Mouse (Mus musculus) retina, embryonic 14.5 days (tissue): ENCODE measurements around the gene Upf2.
"Not testable (repeated sequence)": the region's sequence is repeated elsewhere in the genome, so short reads cannot be mapped to it uniquely, and the experiment has no call there.

Source experiments
- DNase-seq: peaks from one replicate; pipeline ENCODE4 v3.0.0-alpha.2; 2015; ENCODE audit warnings: low spot score

Gene Upf2

GRCm38 (mm10) chr2:6071598-6072440 is 120.5 kb downstream of the Upf2 start:
- DNase-seq = no peak

GRCm38 (mm10) chr2:6072685-6073260 is 121.5 kb downstream of the Upf2 start:
- DNase-seq = no peak

DNA sequence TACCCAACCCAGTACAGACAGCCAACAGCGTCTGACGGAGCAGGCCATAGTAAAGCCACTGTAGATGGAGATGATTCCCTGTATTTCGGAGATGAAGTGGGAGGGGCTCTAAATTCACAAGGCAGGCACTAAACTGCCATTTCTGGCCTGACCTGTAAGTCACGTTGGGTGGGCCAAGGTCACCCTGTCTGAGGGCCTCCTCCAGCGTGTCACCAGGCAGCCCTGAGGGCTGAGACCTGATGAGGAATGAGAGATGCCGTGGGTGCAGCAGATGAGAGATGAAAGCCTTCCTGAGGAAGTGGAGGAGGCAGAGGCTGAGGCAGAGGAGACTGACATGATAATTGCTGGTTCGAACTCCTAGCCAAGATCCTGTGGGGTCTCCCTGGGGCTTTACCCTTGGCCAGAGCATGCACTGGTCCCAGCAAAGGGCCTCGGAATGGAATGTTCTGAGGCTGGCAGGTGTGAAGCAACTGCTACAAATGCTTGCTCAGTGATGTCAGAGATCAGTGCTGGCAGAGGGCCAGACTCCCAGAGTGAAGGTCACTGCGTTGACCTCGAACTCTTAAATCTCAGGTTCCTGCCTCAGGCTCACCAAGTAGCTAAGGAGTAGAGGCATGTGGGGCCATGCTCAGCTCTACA is 123.7 kb downstream of the Upf2 start:
- no peak for DNase-seq

- no peak for DNase-seq
Measured at GRCm38 (mm10) chr2:6075530-6075896, 124.2 kb downstream of the Upf2 start.

DNA sequence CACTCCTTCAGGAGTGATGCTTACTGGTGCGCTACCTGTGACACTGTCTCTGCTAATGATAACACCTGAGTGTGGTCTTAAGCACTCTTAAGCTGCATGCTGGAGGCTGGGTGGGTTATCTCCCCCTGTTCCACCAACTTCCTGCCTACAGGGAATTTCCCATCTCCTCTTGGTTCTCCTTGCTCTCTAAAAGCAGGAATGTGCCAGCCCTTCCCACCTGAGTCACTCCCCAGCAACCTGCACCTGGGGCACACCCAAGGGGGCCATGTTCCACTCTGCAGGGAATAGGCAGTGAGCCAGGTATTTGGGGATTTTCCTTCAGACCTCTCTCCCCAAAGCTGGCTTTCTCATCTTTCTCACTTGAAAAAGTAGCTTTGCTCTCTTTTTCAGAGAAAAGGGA is 128.8 kb downstream of the Upf2 start:
- DNase-seq = no peak

- DNase-seq = no peak
Measured at GRCm38 (mm10) chr2:6081108-6081507, 129.8 kb downstream of the Upf2 start.

- DNase-seq = no peak
Measured at GRCm38 (mm10) chr2:6082615-6083014, 131.3 kb downstream of the Upf2 start.

DNA sequence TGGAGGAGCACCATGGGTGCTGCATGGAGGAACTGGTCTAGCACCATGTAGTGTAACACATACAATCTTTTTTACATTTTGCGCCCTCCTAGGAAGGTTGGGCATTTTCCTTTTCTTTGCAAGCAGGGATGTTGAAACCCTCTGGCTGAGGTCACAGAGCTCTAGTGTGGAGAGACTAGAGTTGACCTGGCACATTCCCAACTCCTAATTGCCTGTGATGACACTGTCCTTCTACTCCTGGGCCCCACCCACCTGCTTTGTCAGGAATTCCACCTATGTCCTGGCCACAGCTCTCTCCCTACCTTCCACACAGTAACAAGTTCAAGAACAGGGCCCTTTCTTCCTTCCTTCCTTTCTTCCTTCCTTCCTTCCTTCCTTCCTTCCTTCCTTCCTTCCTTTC is 132.4 kb downstream of the Upf2 start:
- DNase-seq = no peak

DNA sequence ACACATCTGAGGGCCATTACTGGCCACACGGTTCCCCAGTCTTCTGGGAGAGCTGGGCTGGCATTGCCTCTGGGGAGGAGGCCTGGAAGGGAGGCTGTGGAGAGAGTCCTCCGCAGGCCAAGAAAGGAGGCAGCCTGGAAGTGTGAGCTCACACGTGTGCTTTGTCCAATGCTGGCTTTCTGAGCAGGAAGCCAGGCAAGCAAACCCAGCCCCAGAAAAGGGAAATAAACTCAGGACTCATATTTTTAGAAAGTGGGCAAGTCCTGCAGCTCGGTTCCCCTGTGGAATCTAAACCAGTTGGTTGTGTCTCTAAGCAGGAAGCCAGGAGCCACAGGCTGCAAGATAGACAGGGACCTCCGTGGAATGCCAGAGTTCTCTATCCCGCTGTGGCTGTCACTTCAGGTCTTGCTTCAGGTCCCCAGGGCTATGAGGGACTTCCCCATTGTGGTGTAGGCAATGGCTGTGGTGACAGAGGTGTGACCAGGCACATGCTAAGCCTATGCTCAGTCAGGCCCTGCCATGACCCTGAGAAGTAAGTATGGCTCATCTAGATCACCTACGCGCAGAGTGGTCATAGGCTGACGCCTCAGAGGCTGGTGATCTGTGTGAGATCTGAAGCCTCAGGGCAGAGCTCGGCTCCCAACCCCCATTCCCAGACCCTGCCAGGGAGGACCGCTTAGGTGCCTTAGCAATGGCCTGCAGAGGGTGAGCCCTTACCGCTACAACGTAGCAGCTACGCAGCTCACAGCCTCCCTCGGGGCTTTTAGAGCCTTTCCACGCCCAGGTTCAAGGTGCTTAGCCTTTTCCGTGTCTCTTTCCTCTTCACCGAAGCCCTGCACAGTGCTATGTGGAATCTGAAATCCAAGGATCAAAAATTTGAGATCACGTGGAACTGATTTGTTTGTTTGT is 134.6 kb downstream of the Upf2 start:
- DNase-seq = no peak

DNA sequence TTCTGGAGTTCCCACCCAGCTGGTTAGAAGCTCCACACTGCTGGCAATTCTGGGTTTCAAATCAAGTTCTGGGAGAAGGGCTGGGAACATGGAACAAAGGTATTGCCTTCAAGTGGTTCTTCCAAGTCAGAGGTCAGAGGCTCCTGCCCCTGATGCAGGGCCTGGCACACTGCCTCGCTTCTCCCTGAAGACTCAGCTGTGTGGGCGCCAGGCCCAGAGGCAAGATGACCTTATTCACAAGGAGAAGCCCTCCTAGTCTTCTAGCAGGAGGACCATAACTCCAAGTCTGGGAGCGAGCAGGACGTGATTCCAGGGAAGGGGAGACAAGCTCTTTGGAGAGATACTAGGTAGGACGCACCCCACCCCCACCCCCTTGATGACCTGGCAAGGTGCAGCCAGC is 135.9 kb downstream of the Upf2 start:
- DNase-seq = no peak

DNA sequence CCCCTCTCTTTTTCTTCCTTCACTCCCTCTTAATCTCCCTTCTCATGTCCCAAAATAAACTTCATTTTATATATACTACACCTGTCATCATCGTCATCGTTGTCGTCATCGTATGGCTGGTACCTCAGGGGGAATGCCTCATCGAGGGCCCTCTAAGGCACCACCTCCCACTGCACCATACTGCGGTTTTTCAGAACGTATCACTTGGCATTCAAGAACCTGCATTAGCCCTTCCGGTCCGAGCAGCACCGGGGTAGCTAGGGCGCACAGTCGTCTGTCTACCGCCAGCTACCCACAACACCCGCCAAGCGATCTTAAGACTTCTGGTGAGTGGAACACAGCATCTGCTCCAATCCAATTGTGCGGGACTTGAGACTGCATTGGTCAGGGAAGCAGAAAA is 138.7 kb downstream of the Upf2 start:
- not testable (repeated sequence) for DNase-seq

DNA sequence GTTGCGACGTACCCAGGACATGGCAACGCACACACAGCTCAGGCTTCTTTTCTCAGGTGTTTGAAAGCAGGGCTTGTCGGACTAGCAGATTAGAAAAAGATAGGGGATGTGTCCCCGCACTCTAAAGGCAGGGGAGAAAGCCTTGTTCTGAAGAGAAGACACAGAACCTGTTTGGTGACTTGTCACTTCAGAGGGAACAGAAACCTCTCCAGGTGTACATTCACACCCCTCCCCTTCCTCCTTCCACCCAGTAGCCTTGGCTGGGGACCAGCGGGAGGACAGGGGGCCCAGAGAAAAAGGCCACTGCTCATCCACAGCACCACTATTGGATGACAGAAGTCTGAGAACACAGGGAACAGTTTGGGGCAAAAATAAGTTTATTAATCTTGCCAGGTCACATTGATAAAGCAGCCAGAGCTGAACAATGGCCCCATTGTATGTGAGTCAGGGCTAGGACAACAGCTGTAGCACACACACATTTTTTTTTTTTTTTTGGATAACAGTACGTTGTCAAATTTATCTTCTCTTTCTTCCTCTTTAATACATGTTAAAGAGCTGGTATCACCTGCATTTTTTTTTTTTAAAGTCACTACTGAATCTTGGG is 145.9 kb downstream of the Upf2 start:
- peak; percentile 39 for DNase-seq

DNA sequence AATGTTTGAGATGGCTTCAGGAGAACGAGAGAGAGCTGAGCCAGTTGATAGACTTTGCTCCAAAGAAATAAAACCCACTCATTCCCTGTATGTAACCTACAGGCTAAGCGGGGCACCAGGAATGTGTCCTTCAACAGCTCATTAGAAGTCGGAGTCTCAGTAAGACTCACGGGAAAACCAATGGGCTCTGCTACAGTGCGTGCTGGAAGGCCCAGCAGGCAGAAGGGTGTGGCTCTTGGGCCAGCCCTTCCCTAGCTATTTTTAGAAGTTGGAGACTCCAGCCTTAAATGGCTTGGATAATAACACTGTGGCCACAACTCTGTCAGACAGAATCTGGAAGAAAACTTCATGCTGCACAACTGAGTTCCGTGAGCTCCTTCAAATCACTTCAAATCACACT is 147.7 kb downstream of the Upf2 start:
- peak; percentile 41 for DNase-seq

DNA sequence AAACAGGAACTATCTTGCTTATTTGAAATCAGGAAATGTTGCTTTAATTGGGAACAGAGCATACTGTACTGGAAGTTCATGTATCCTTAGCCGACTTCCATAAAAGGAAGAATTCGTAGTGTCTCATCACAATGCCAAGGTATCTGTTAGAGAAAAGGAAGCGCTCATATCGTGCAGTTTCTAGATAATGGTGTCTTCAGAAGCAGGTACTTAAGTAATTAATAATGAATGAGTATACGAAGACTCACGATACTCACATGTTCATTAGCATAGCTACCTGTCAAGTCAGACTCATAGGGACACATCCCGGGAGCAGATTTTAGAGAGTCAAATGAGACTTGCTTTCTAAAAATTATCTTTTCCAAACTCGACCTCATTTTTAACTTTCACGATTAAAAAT is 148.2 kb downstream of the Upf2 start:
- DNase-seq = no peak

DNA sequence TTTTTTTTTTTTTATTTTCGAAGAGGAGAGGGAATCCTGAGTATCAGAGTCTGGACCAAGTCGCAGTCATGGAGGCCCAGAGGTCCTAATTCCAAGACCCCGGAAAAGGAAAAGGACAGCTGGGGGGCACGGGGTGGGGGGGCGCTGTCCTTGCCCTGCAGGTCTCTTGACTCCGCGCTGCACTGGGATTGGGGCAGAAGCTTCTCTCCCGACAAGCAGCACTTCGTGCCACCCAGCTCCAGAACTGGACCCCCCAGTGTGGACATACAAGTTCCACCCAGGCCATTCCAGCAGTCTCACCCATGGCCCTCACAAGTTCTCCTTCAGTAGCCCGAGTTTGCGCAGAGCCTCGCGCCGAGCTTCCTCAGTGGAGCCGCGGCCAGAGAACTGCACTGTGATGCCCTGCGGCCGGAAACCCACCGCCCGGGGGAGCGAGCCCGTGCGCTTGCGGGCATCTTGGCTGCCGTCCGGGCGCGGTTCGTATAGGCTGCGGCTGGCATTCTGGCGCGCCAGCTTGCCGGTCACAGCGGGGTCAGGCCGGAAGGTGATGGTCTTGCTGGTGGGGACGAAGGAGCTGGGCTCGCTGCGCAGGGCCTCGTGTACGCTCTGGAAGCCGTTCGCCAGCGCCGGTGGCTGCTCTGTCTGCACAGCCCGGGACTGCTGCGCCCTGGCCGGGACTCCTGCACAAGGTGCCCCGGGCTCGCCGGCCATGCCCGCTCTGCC is 148.9 kb downstream of the Upf2 start:
- DNase-seq = peak; percentile 58

GRCm38 (mm10) chr2:6100755-6101154 is 149.5 kb downstream of the Upf2 start:
- DNase-seq = no peak

DNA sequence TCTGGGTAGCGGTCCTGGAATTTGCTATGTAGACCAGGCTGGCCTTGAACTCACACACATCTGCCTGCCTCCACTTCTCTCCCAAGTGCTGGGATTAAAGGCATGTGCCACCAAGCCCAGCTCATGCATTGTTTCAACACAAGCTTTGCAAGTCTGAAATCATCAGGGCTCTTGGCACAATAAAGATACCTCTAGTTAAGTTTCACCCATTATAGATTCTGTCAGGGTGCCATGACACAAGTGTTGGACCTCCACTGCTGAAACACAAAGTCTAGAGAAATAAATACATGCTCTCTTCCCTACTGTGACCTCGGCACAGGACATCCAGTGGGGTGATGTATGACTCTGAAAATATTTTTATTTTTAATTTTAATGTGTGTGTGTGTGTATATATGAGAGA is 154.2 kb downstream of the Upf2 start:
- no peak for DNase-seq
